Mouse (Mus musculus) CH12.LX (cell line): ENCODE results near the gene Ptprk. TPM values are rescaled to one million over a fixed set of nuclear protein-coding genes. Genes with fewer than 3 reads are reported as not detected.

Experiments
- DNase-seq: peaks from one replicate; pipeline ENCODE4 v3.0.0-alpha.2; 2013; ENCODE audit errors: extremely low read depth
- H3K27ac ChIP-seq: 2 replicates; pipeline ENCODE4 v1.5.1; 2012; ENCODE audit warnings: low read depth, mild to moderate bottlenecking, control low read depth, moderate library complexity; ENCODE audit not compliant: insufficient read depth
- H3K27me3 ChIP-seq: replicated peaks from 2 replicates; pipeline ENCODE3; 2012; ENCODE audit warnings: inconsistent platforms
- H3K36me3 ChIP-seq, 2 experiments: replicated peaks in 1 of 2; 2 replicates each; pipeline versions ENCODE3 to v1.6.1; 2012; ENCODE audit warnings: inconsistent platforms in 1 of 2, low read length in 1 of 2, mild to moderate bottlenecking in 1 of 2, mixed read lengths in 1 of 2, moderate library complexity in 1 of 2; ENCODE audit not compliant: control insufficient read depth in 1 of 2, insufficient read depth in 1 of 2
- H3K4me1 ChIP-seq, 2 experiments: 2 replicates each; pipeline ENCODE4 v1.6.1; 2012; ENCODE audit warnings: inconsistent platforms in 1 of 2, moderate library complexity in 1 of 2; ENCODE audit not compliant: insufficient read depth in 2 of 2, control insufficient read depth in 1 of 2
- H3K4me2 ChIP-seq: 2 replicates; pipeline ENCODE4 v1.6.1; 2012; ENCODE audit warnings: low read depth, mild to moderate bottlenecking, control low read depth; ENCODE audit not compliant: poor library complexity, insufficient read depth, severe bottlenecking
- H3K4me3 ChIP-seq, 3 experiments: fragments of 150-350 bp in 1 of 3; sonication (generic) in 1 of 3; replicated peaks in 1 of 3; 2 replicates each; pipeline versions ENCODE3 to v1.5.1; 2011 to 2012; ENCODE audit warnings: low read depth in 2 of 3, low read length in 2 of 3, mild to moderate bottlenecking in 2 of 3, moderate library complexity in 2 of 3, control low read depth in 1 of 3, improper control_type of control experiment in 1 of 3, inconsistent platforms in 1 of 3, mixed read lengths in 1 of 3; ENCODE audit not compliant: poor library complexity in 1 of 3
- H3K79me2 ChIP-seq: replicated peaks from 2 replicates; pipeline ENCODE4 v1.6.1; 2012; ENCODE audit warnings: mild to moderate bottlenecking, moderate library complexity; ENCODE audit not compliant: control insufficient read depth, poor library complexity, insufficient read depth, severe bottlenecking; ENCODE audit errors: extremely low read depth
- H3K9ac ChIP-seq: 2 replicates; pipeline ENCODE4 v1.6.1; 2012; ENCODE audit warnings: low read depth, mild to moderate bottlenecking, control low read depth, moderate library complexity; ENCODE audit not compliant: insufficient read depth
- H3K9me3 ChIP-seq: replicated peaks from 2 replicates; pipeline ENCODE3; 2012; ENCODE audit warnings: low read length, inconsistent platforms, mixed read lengths
- CHD1 ChIP-seq: IDR thresholded peaks from 2 replicates; pipeline ENCODE4 v1.6.1; 2012; ENCODE audit warnings: low read depth, low read length, improper control_type of control experiment, inconsistent platforms
- E2F4 ChIP-seq: IDR thresholded peaks from 2 replicates; pipeline ENCODE4 v1.6.1; 2011; ENCODE audit warnings: low read depth, low read length, improper control_type of control experiment; ENCODE audit not compliant: insufficient replicate concordance
- ELF1 ChIP-seq: IDR thresholded peaks from 2 replicates; pipeline ENCODE4 v1.6.1; 2014; ENCODE audit warnings: low read depth, mild to moderate bottlenecking, inconsistent platforms, low read length, improper control_type of control experiment
- EP300 ChIP-seq: IDR thresholded peaks from 2 replicates; pipeline ENCODE4 v1.6.1; 2011; ENCODE audit warnings: low read length, improper control_type of control experiment
- ETS1 ChIP-seq: conservative IDR thresholded peaks from 2 replicates; pipeline ENCODE4 v1.6.1; 2012; ENCODE audit warnings: low read depth, mild to moderate bottlenecking, inconsistent platforms, low read length, improper control_type of control experiment, moderate library complexity
- HCFC1 ChIP-seq: IDR thresholded peaks from 2 replicates; pipeline ENCODE4 v1.6.1; 2012; ENCODE audit warnings: low read depth, mild to moderate bottlenecking, inconsistent platforms, low read length, improper control_type of control experiment
- JUN ChIP-seq: IDR thresholded peaks from 2 replicates; pipeline ENCODE4 v1.6.1; 2011; ENCODE audit warnings: low read depth, mild to moderate bottlenecking, low read length, improper control_type of control experiment, moderate library complexity; ENCODE audit not compliant: insufficient read depth
- JUND ChIP-seq: conservative IDR thresholded peaks from 2 replicates; pipeline ENCODE4 v1.6.1; 2011; ENCODE audit warnings: low read depth, low read length, improper control_type of control experiment
- MEF2A ChIP-seq: IDR thresholded peaks from 2 replicates; pipeline ENCODE4 v1.6.1; 2014; ENCODE audit warnings: low read depth, mild to moderate bottlenecking, inconsistent platforms, low read length, improper control_type of control experiment, borderline replicate concordance
- MXI1 ChIP-seq: IDR thresholded peaks from 2 replicates; pipeline ENCODE4 v1.6.1; 2011; ENCODE audit warnings: mild to moderate bottlenecking, low read depth, low read length, improper control_type of control experiment
- MYC ChIP-seq: IDR thresholded peaks from 2 replicates; pipeline ENCODE4 v1.6.1; 2011; ENCODE audit warnings: low read depth, mild to moderate bottlenecking, improper control_type of control experiment, low read length
- NRF1 ChIP-seq: IDR thresholded peaks from 2 replicates; pipeline ENCODE4 v1.6.1; 2014; ENCODE audit warnings: low read depth, mild to moderate bottlenecking, inconsistent platforms, low read length, improper control_type of control experiment, moderate library complexity
- PAX5 ChIP-seq: IDR thresholded peaks from 2 replicates; pipeline ENCODE4 v1.6.1; 2012; ENCODE audit warnings: low read length, inconsistent platforms, mixed read lengths
- POLR2A ChIP-seq: IDR thresholded peaks from 2 replicates; pipeline ENCODE4 v1.6.1; 2011; ENCODE audit warnings: low read depth, mild to moderate bottlenecking, improper control_type of control experiment, low read length
- POLR2AphosphoS2 ChIP-seq: IDR thresholded peaks from 2 replicates; pipeline ENCODE4 v1.6.1; 2011; ENCODE audit warnings: low read depth, low read length, improper control_type of control experiment
- RCOR1 ChIP-seq: conservative IDR thresholded peaks from 2 replicates; pipeline ENCODE4 v1.6.1; 2012; ENCODE audit warnings: low read depth, mild to moderate bottlenecking, inconsistent platforms, low read length, improper control_type of control experiment
- TBP ChIP-seq: conservative IDR thresholded peaks from 2 replicates; pipeline ENCODE4 v1.6.1; 2011; ENCODE audit warnings: low read depth, low read length, improper control_type of control experiment
- TCF12 ChIP-seq: IDR thresholded peaks from 2 replicates; pipeline ENCODE4 v1.6.1; 2014; ENCODE audit warnings: low read depth, mild to moderate bottlenecking, inconsistent platforms, low read length, improper control_type of control experiment
- UBTF ChIP-seq: IDR thresholded peaks from 2 replicates; pipeline ENCODE4 v1.6.1; 2012; ENCODE audit warnings: low read depth, mild to moderate bottlenecking, inconsistent platforms, low read length, improper control_type of control experiment, moderate library complexity
- USF2 ChIP-seq: conservative IDR thresholded peaks from 2 replicates; pipeline ENCODE4 v1.6.1; 2011; ENCODE audit warnings: low read depth, low read length, improper control_type of control experiment
- ZKSCAN1 ChIP-seq: IDR thresholded peaks from 2 replicates; pipeline ENCODE4 v1.6.1; 2012; ENCODE audit warnings: low read depth, inconsistent platforms, low read length, improper control_type of control experiment, borderline replicate concordance
- dilution Hi-C: fragments of 300-500 bp; cut with MboI; formaldehyde crosslinking; loops from 2 replicates; pipeline ENCODE4 v1.14.3; 2020; ENCODE audit warnings: low sequenced_read_pairs; ENCODE audit not compliant: extremely low pct_unique_long_range_greater_than_20kb, extremely low pct_ligation_motif_present
- in situ Hi-C: fragments of 300-500 bp; cut with MboI; formaldehyde crosslinking; loops from 3 replicates; pipeline ENCODE4 v1.14.3; 2019; ENCODE audit warnings: low sequenced_read_pairs, low pct_ligation_motif_present, low pct_unique_long_range_greater_than_20kb, mixed read lengths
- polyA plus RNA-seq: library from polyadenylated mRNA; unstranded; fragments of >175 nt; gene quantifications from 2 replicates; pipeline ENCODE4 v1.2.1, GENCODE M21; 2012; ENCODE audit warnings: low read depth; ENCODE audit not compliant: insufficient read length
- total RNA-seq, 2 experiments: library from RNA; depleted of rRNA; stranded (reverse); fragments of 300-350 nt in 1 of 2; fragments of >200 nt in 1 of 2; gene quantifications; 2 replicates each; pipeline ENCODE4 v1.2.3; 2012 to 2014

Ptprk gene
- not detected in 2 replicates for total RNA-seq (2012; rRNA removed)
- total RNA-seq (2014; rRNA removed) = not detected in 2 replicates
- polyA plus RNA-seq = not detected in 2 replicates

DNA sequence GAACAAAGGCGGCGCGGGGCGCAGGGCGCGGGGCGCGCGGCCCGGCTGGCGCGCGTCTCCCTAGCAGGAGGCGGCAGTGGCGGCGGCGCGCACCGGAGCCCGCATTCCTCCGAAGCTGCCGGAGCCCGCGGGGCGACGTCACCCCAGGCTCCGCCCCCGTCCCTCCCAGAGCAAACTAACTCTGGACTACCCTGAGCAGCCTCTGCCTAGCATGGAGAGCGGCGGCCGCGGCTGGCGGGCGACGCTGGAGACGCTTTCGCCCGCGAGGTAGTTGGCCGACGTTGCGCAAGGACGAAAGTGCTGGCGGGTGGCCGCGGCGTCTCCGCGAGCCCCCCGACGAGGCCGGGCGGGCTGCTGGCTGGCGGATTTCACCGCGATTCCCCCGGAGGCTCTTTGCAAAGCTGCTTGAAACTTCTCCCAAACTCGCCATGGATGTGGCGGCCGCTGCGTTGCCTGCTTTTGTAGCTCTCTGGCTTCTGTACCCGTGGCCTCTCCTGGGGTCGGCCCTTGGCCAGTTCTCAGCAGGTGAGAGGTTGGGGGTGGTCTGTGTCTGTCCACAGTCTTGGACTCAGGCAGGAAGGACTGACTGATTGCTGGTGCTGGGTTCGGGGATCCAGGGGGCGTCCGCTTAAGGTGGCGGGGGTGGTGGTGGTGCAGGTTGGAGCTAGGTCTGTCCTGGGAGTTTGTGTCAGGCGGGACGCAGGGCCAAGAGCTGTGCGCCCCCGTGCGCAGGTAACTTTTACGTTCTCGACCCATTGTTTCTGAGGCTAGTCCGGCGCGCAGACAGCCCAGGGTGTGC, at the start of gene Ptprk:
TSS of gene Ptprk (plus strand) at position 168 of the 799 bp plus-strand sequence.
- H3K27ac ChIP-seq = no peak within 1 kb of the TSS
- no peaks in the 10 kb centered on the region for H3K4me1 ChIP-seq
- DNase-seq = no peak
- in situ Hi-C loops = no loop called here
- dilution Hi-C loops = no loop called here
- no peaks in the 10 kb centered on the region for H3K79me2 ChIP-seq
- no peak within 1 kb of the TSS for H3K9ac ChIP-seq
- H3K27me3 ChIP-seq = no peaks in the 10 kb centered on the region
- H3K4me2 ChIP-seq = no peak within 1 kb of the TSS
- H3K36me3 ChIP-seq = no peaks in the 10 kb centered on the region
- H3K9me3 ChIP-seq = peaks cover 22% of the 10 kb centered on the region
- H3K4me3 ChIP-seq = no peak within 1 kb of the TSS
- TF ChIP-seq MXI1 (no peak), ETS1 (no peak), UBTF (no peak), USF2 (no peak), HCFC1 (no peak), CHD1 (no peak), ELF1 (no peak), JUN (no peak), ZKSCAN1 (no peak), MEF2A (no peak), POLR2AphosphoS2 (no peak), MYC (no peak), EP300 (no peak), E2F4 (no peak), TCF12 (no peak), NRF1 (no peak), RCOR1 (no peak), PAX5 (no peak), JUND (no peak), POLR2A (no peak)
- TF ChIP-seq, all 38 proteins: peak for 0

DNA sequence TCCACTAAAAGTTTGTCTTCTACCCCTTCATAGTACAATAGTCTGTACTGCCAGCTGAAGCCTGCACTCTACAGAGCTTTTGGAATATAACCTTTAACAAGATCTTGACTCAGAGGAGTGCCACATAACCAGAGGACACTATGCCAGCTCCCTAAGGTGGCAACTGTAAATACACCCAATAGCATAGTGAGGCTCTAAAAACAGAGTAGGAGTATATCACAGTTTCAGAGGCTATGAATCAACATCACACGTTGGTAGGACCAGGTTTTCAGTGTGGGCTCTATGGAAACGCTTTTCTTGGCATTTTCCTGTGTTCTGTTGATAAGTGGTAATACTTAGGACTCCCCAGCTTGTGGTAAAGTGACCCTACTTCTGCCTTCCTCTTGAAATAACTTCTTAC, 46.8 kb upstream of the Ptprk start:
- dilution Hi-C loops = no loop called here
- DNase-seq = no peak
- H3K4me2 ChIP-seq = no peak overlapping the region
- in situ Hi-C loops = no loop called here
- H3K79me2 ChIP-seq = no peaks in the 10 kb centered on the region
- H3K4me3 ChIP-seq = no peak overlapping the region
- H3K9me3 ChIP-seq = peaks cover 7% of the 10 kb centered on the region
- no peaks in the 10 kb centered on the region for H3K36me3 ChIP-seq
- no peaks in the 10 kb centered on the region for H3K4me1 ChIP-seq
- H3K27ac ChIP-seq = no peak overlapping the region
- TF ChIP-seq TBP (no peak), USF2 (no peak), MEF2A (no peak)
- TF ChIP-seq, all 38 proteins: peak for 0
- no peak overlapping the region for H3K9ac ChIP-seq
- H3K27me3 ChIP-seq = no peaks in the 10 kb centered on the region
